Mouse (Mus musculus) ES-Bruce4 (cell line): Measurements from ENCODE around the gene Wwp2.
A peak's percentile ranks its signal among the peaks of the same experiment; 100 is the strongest.

Experiments
- CTCF ChIP-seq: IDR thresholded peaks from one replicate; pipeline ENCODE4 v1.8.1; 2011; ENCODE audit warnings: low read depth, low read length
- EP300 ChIP-seq: IDR thresholded peaks from 2 replicates; pipeline ENCODE4 v1.6.1; 2011; ENCODE audit warnings: low read depth, low read length; ENCODE audit not compliant: insufficient read depth
- POLR2A ChIP-seq: IDR thresholded peaks from one replicate; pipeline ENCODE4 v1.8.1; 2011; ENCODE audit warnings: low read length; ENCODE audit not compliant: insufficient read depth

GRCm38 (mm10) chr8:107603026-107603425 is 166.9 kb downstream of the Wwp2 start:
- TF ChIP-seq EP300, result no peak
- peak; percentile 67 for TF ChIP-seq CTCF
- TF ChIP-seq POLR2A, result no peak
